Mouse (Mus musculus): Measurements from ENCODE around the gene Slx4.
"Not testable (repeated sequence)": the region's sequence is repeated elsewhere in the genome, so short reads cannot be mapped to it uniquely, and the experiment has no call there.

Slx4 gene

GRCm38 (mm10) chr16:4012882-4013570 lies 9.5 kb upstream of the Slx4 start:
- DNase-seq (ENCODE audit: low read depth, low spot score) = no peak

GRCm38 (mm10) chr16:3988410-3988809 lies 15.2 kb downstream of the Slx4 start:
- DNase-seq (ENCODE audit: low read depth, low spot score) = no peak

- no peak for DNase-seq (ENCODE audit: low read depth, low spot score)
These were observed 20.3 kb downstream of the Slx4 start for GRCm38 (mm10) chr16:3983146-3983700.

GRCm38 (mm10) chr16:3982173-3982572 lies 21.4 kb downstream of the Slx4 start:
- DNase-seq (ENCODE audit: low read depth, low spot score) = no peak

GRCm38 (mm10) chr16:3976712-3977111 lies 26.9 kb downstream of the Slx4 start:
- no peak for DNase-seq (ENCODE audit: low read depth, low spot score)

- no peak for DNase-seq (ENCODE audit: low read depth, low spot score)
These were observed 27.3 kb downstream of the Slx4 start, which contains the start of gene Nlrc3 for GRCm38 (mm10) chr16:3976251-3976671. Gene Nlrc3, minus strand, starts transcription at chr16:3976632.

GRCm38 (mm10) chr16:3975658-3976057 lies 27.9 kb downstream of the Slx4 start:
- no peak for DNase-seq (ENCODE audit: low read depth, low spot score)

- not testable (repeated sequence) for DNase-seq (ENCODE audit: low read depth, low spot score)
These were observed 29.1 kb downstream of the Slx4 start for GRCm38 (mm10) chr16:3974456-3974855.

- DNase-seq (ENCODE audit: low read depth, low spot score) = no peak
These were observed 38.0 kb downstream of the Slx4 start for GRCm38 (mm10) chr16:3965534-3965933.

- DNase-seq (ENCODE audit: low read depth, low spot score) = no peak
These were observed 38.6 kb downstream of the Slx4 start for GRCm38 (mm10) chr16:3964990-3965389.

- DNase-seq (ENCODE audit: low read depth, low spot score) = no peak
These were observed 44.3 kb downstream of the Slx4 start for GRCm38 (mm10) chr16:3959261-3959660.

- DNase-seq (ENCODE audit: low read depth, low spot score) = no peak
These were observed 47.2 kb downstream of the Slx4 start for GRCm38 (mm10) chr16:3956369-3956768.

- DNase-seq (ENCODE audit: low read depth, low spot score) = no peak
These were observed 52.4 kb downstream of the Slx4 start for GRCm38 (mm10) chr16:3951141-3951540.

GRCm38 (mm10) chr16:3934701-3935100 lies 68.9 kb downstream of the Slx4 start:
- DNase-seq (ENCODE audit: low read depth, low spot score) = no peak

- no peak for DNase-seq (ENCODE audit: low read depth, low spot score)
These were observed 69.5 kb downstream of the Slx4 start for GRCm38 (mm10) chr16:3934091-3934490.

GRCm38 (mm10) chr16:3933536-3933935 lies 70.0 kb downstream of the Slx4 start:
- no peak for DNase-seq (ENCODE audit: low read depth, low spot score)

- DNase-seq (ENCODE audit: low read depth, low spot score) = no peak
These were observed 74.4 kb downstream of the Slx4 start for GRCm38 (mm10) chr16:3929151-3929550.

Measured in embryo, embryonic 11.5 days (tissue).